Mouse (Mus musculus) thymus, postnatal 10 days (tissue): ENCODE measurements around the gene Vsig2.
A peak's percentile ranks its signal among the peaks of the same experiment; 100 is the strongest.

ENCODE experiments used
- DNase-seq, 2 experiments: peaks; one replicate each; pipeline ENCODE4 v3.0.0; 2021; ENCODE audit warnings: low spot score in 2 of 2

Gene Vsig2

GRCm38 (mm10) chr9:37567019-37567418 is 28.0 kb downstream of the Vsig2 start:
- DNase-seq = no peak

DNA sequence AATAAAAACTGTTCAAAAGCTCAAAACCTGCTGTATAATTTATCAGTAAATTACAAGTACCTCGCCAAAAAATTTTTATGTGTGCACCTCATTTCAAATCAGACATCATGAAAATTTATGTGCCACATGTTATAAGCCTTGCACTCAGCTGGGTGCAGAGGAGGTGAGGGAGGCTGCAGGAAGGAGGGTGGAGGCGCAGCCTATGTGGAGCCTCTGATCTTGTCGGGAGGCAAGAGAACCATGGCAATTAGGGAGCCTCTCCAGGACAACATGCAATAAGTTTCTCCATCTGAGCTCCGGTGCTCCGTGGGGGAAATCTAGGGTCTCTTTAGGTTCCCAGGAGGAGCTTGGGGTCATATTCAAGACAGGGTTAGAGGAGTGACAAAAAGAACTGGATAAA is 28.4 kb downstream of the Vsig2 start:
- no peak for DNase-seq

- DNase-seq = no peak
These were observed 29.0 kb downstream of the Vsig2 start for GRCm38 (mm10) chr9:37567892-37568604.

- DNase-seq = no peak
These were observed 29.7 kb downstream of the Vsig2 start for GRCm38 (mm10) chr9:37568605-37569214.

DNA sequence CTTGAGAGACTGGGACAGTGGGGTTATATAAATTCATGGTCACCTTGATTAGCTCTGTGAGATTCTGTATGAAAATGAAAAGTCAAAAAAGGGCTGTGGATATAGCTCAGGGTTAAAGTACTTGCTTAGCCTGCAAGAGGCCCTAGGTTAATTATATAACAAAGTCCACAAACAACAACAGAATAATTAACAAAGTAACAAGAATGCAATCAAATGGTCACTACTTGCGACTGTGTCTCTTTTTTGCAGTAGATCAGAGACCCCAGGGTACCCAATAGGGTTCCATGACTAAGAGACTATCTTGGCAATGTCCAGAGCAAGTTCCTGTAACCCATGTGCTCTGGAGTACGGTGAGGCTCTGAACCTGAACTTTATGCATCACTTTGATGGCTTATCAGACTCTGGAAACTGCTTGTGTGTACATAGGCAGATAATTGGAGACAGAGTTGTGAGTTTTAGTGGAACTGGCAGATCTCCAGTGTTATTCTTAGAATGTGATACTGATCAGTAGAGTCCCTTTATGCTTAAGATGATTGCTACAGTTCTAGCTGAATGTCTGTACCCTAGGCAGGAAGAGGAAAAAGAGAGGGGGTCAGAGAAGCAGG is 30.3 kb downstream of the Vsig2 start:
- no peak for DNase-seq

GRCm38 (mm10) chr9:37572204-37572876 is 33.3 kb downstream of the Vsig2 start:
- DNase-seq = no peak

DNA sequence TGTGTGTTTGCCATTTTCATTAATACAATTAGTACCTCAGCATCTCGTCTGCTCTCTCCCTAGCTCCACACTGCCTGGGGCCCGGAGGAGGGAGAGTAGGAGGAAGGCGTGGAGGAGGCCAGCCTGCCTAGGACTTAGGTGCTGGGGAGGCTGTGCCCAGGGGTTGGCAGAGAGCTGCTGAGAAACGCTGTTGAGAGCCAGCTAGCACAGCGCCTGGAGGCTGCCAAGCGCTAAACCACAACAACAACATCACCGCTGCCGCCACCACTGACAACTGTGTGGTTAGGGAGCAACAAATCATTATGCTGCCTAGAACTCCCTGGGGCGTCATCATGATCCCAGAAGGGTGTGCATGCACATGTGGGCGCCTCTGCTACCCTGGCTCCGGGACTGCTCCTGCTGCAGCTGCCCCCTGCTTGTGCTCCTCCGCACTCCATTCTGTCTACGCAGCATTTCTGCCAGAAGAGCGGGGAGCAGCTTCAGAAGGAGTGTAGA is 37.4 kb downstream of the Vsig2 start:
- peak in 1 of 2 experiments; percentile 16 for DNase-seq

DNA sequence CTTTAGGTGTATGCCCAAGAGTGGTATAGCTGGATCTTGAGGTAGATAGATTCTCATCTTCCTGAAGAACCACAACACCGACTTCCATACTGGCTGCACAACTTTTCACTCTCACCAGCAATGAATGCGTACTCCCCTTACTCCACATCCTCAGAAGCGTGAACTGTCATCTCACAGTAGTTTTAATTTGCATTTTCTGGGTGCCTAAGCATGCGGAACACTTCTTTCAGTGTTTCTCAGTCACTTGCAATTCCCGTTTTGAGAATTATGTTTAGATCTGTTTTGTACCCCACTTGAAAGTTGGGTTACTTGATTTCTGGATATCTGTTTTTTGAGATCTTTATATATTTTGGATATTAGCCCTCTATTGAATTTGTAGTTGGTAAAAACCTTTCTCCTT is 44.5 kb downstream of the Vsig2 start:
- DNase-seq = no peak

- no peak for DNase-seq
These were observed 47.7 kb downstream of the Vsig2 start for GRCm38 (mm10) chr9:37586718-37587117.

DNA sequence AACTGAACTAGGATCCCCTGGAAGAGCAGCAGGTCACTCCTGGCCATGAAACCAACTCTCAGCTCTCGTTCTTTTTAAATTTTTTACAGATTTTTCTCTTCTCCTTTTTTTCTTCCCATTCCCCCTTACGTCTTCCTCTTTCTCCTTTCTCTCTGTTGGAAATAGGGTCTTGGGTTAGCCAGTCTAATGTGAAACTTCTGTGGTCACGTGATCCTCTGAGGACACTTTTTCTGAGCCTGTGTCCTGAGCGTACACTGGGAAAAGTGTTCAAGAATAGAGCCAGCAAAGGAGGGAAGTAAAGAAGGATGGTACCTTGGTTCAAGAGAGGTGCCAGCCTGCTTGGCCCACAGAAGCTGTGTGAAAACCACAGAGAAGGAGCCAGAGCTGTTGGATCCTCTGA is 51.3 kb downstream of the Vsig2 start:
- no peak for DNase-seq

GRCm38 (mm10) chr9:37592025-37592424 is 53.0 kb downstream of the Vsig2 start:
- no peak for DNase-seq

DNA sequence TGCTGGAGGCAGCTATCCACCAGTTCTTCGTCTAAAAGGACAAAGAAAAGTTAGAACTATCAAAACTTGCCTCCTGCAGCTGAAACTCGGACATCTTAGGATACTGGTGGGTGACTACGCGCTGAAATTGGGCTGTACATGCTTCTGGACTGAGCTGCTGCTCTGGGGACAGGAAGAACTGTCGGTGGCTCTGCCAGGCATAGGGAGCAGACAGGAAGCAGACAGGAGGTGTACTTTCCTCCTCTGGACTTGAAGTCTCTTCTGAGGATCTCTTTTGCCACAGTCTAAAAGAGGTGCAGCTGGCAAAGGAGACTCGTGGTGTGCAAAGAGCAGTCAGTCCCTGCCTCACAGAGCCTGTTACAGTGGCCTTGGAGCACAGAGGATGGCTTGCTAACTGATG is 53.6 kb downstream of the Vsig2 start:
- DNase-seq = no peak

DNA sequence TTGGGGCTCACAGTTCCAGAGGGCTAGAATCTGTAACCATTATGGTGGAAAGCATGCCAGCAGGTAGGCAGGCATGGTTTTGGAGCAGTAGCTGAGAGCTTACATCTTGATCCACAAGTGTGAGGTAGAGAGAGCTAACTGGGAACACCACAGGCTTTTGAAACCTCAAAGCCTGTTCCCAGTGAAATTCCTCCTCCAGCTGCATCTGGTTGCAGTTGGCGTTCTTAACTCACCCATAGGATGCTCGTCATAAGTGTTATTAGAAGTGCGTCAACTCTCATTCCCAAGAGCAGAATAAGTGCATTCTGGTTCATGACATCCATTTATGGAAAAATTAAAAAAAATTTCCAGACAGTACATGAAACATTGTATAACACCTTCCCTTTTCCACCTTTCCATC is 54.6 kb downstream of the Vsig2 start:
- DNase-seq = no peak
